Mouse (Mus musculus): ENCODE data around the gene Spin1. TPM values are rescaled to one million over a fixed set of nuclear protein-coding genes. Genes with fewer than 3 reads are reported as not detected.

Spin1 gene
- total and polyA plus RNA-seq, 3 experiments: 16.6 to 47.3 (median 23.7) TPM

DNA sequence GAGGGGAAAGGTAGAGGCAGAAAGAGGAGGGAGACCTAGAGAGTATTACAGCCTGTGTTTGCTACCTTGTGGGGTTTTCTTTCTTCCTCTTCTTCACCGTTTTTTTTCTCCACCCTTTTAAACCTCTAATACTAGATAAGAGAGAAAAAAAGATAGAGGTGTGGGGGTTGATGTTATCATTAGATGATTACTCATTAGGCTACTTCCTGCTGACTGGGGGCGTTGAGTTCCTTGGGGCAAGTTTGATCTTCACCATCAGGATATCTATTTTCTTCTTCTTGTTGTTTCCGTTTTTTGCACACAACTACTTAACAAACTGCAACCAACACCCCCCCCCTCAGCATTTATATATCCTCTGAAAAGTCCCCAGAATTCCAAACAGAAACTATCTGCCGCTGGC, 12.5 kb upstream of the Spin1 start (continued):
- TF ChIP-seq ZMIZ1 (IDR thresholded peaks at IDR 0.05; ENCODE audit: low read depth, low read length) (no peak), E2F4 (IDR thresholded peaks at IDR 0.05; ENCODE audit: borderline replicate concordance, low read depth, low read length) (no peak), MAX (IDR thresholded peaks at IDR 0.05; ENCODE audit: low read length) (no peak), KAT2A (conservative IDR thresholded peaks at IDR 0.05; ENCODE audit: low read depth, low read length) (no peak), MAZ (IDR thresholded peaks at IDR 0.05; ENCODE audit: low read depth, low read length) (no peak), POLR2A (IDR thresholded peaks at IDR 0.05; ENCODE audit: control insufficient read depth in 1 of 2, insufficient read depth in 1 of 2, low read depth in 1 of 2, low read length in 2 of 2, poor library complexity in 1 of 2) (no peak), POLR2AphosphoS5 (IDR thresholded peaks at IDR 0.05; ENCODE audit: borderline replicate concordance, low read depth, low read length) (no peak)

DNA sequence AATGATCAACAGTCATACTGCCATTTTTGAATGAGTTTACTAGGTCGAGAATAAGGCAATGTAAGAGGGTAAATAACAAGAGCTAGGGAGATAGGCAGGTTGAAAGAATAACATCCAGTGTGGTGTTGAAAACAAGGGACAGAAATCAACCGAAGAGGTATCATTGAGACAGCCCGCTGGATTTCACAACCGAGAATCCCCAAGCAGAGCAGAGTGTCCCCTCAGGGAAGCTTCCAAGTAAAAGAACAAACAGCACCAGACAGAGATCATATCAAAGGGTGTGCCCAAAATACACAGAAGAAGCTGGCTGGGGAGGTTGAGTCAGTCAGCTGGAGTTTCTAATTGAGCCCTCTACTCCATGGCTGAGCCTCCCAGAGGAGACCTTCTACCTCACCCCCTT, 11.6 kb upstream of the Spin1 start:
- H3K27me3 ChIP-seq (ENCODE audit: control insufficient read depth in 1 of 2, insufficient read depth in 2 of 2, low read length in 2 of 2): no peaks in the 10 kb centered on the region
- peak overlapping the region; percentile 85 for H3K27ac ChIP-seq (ENCODE audit: control insufficient read depth, low read depth, low read length)
- no peak overlapping the region for H3K9ac ChIP-seq (ENCODE audit: control insufficient read depth, low read depth, low read length, poor library complexity, severe bottlenecking)
- peaks cover 0 to 35% of the 10 kb centered on the region in 2 experiments; a peak in 2 of 4 replicates for H3K36me3 ChIP-seq (ENCODE audit: control insufficient read depth in 1 of 2, insufficient read depth in 2 of 2, low read length in 2 of 2)
- no peak overlapping the region for H3K4me3 ChIP-seq (ENCODE audit: control insufficient read depth in 1 of 2, insufficient read depth in 1 of 2, low read depth in 2 of 2, low read length in 2 of 2)
- peaks cover 11 to 40% of the 10 kb centered on the region in 2 experiments; a peak in 3 of 4 replicates for H3K4me1 ChIP-seq (ENCODE audit: control insufficient read depth in 1 of 2, insufficient read depth in 2 of 2, low read length in 2 of 2)
- TF ChIP-seq TCF12 (IDR thresholded peaks at IDR 0.05; ENCODE audit: low read depth, low read length) (no peak), E2F4 (IDR thresholded peaks at IDR 0.05; ENCODE audit: borderline replicate concordance, low read depth, low read length) (no peak), CHD1 (IDR thresholded peaks at IDR 0.05; ENCODE audit: low read depth, low read length) (no peak), USF2 (IDR thresholded peaks at IDR 0.05; ENCODE audit: borderline replicate concordance in 1 of 2, insufficient read depth in 1 of 2, low read depth in 1 of 2, low read length in 2 of 2) (no peak), MAFK (IDR thresholded peaks at IDR 0.05; ENCODE audit: borderline replicate concordance, low read depth, low read length) (no peak), ELF1 (IDR thresholded peaks at IDR 0.05; ENCODE audit: low read depth, low read length) (no peak), ZC3H11A (IDR thresholded peaks at IDR 0.05; ENCODE audit: low read depth, low read length) (no peak), JUND (IDR thresholded peaks at IDR 0.05; ENCODE audit: low read depth, low read length) (no peak), POLR2AphosphoS2 (IDR thresholded peaks at IDR 0.05; ENCODE audit: low read length) (no peak), ZNF384 (IDR thresholded peaks at IDR 0.05; ENCODE audit: low read depth, low read length) (no peak), MAZ (IDR thresholded peaks at IDR 0.05; ENCODE audit: low read depth, low read length) (no peak), MXI1 (IDR thresholded peaks at IDR 0.05; ENCODE audit: low read depth, low read length) (no peak), MYB (IDR thresholded peaks at IDR 0.05; ENCODE audit: low read depth, low read length) (no peak), MAX (IDR thresholded peaks at IDR 0.05; ENCODE audit: low read length) (no peak), POLR2A (IDR thresholded peaks at IDR 0.05; ENCODE audit: control insufficient read depth in 1 of 2, insufficient read depth in 1 of 2, low read depth in 1 of 2, low read length in 2 of 2, poor library complexity in 1 of 2) (no peak), NRF1 (IDR thresholded peaks at IDR 0.05; ENCODE audit: insufficient read depth, low read depth, low read length, poor library complexity, severe bottlenecking) (no peak), BHLHE40 (IDR thresholded peaks at IDR 0.05; ENCODE audit: borderline replicate concordance, low read depth, low read length) (no peak), KAT2A (conservative IDR thresholded peaks at IDR 0.05; ENCODE audit: low read depth, low read length) (no peak)
- H3K79me2 ChIP-seq (ENCODE audit: control insufficient read depth, insufficient read depth, low read length, poor library complexity): no peaks in the 10 kb centered on the region
- H3K9me3 ChIP-seq (replicated peaks; ENCODE audit: insufficient read depth, low read length): no peaks in the 10 kb centered on the region
- DNase-seq (ENCODE audit: low read depth, low spot score): no peak

Measured in MEL (cell line).